Mouse (Mus musculus): ENCODE data around the gene Sult2b1.

The Sult2b1 gene

GRCm38 (mm10) chr7:45750162-45750561 lies 34.3 kb downstream of the Sult2b1 start:
- no peaks in the 10 kb centered on the region for H3K36me3 ChIP-seq (ENCODE audit: insufficient read depth, low read length)
- H3K4me3 ChIP-seq (replicated peaks; ENCODE audit: low read length) = no peak overlapping the region
- TF ChIP-seq NANOG (IDR thresholded peaks at IDR 0.05; ENCODE audit: borderline replicate concordance, low read length) (no peak), POU5F1 (IDR thresholded peaks at IDR 0.05; ENCODE audit: borderline replicate concordance, low read length) (no peak), CTCF (conservative IDR thresholded peaks at IDR 0.05; ENCODE audit: low read length) (no peak)
- no peaks in the 10 kb centered on the region; the same call in 1 of the 2 replicates for H3K27me3 ChIP-seq (ENCODE audit: insufficient read depth, low read length)
- peaks cover 27% of the 10 kb centered on the region for H3K4me1 ChIP-seq (replicated peaks; ENCODE audit: low read depth, low read length)
- H3K9me3 ChIP-seq (ENCODE audit: low read length) = no peaks in the 10 kb centered on the region

DNA sequence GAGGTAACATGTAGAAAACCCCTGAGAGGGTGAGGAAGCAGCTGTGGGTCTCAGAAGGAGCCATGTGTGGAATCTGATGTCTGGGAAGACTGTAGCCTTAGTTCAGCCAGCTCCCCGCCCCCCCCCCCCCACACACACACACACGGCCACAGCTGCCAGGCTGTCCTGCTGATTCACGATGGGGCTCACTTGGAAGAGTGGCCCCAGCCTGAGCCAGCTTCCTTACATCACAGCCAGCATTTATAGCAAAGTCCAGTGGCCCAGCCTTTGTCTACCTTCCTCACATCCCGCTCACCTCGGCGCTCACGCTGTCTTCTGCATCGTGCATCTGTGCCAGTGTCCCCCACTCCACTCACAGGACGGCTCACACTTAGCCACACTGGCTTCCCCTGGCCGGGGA lies 35.1 kb downstream of the Sult2b1 start:
- Histone ChIP-seq H3K4me1 (replicated peaks; ENCODE audit: low read depth, low read length) (peaks cover 27% of the 10 kb centered on the region), H3K9me3 (ENCODE audit: low read length) (no peaks in the 10 kb centered on the region), H3K36me3 (ENCODE audit: insufficient read depth, low read length) (no peaks in the 10 kb centered on the region), H3K4me3 (replicated peaks; ENCODE audit: low read length) (peak overlapping the region; percentile 62), H3K27me3 (ENCODE audit: insufficient read depth, low read length) (no peaks in the 10 kb centered on the region; the same call in 1 of the 2 replicates)
- TF ChIP-seq NANOG (IDR thresholded peaks at IDR 0.05; ENCODE audit: borderline replicate concordance, low read length) (no peak), POU5F1 (IDR thresholded peaks at IDR 0.05; ENCODE audit: borderline replicate concordance, low read length) (no peak), CTCF (conservative IDR thresholded peaks at IDR 0.05; ENCODE audit: low read length) (no peak)

GRCm38 (mm10) chr7:45748110-45748509 lies 36.4 kb downstream of the Sult2b1 start:
- no peaks in the 10 kb centered on the region for H3K36me3 ChIP-seq (ENCODE audit: insufficient read depth, low read length)
- no peak overlapping the region for H3K4me3 ChIP-seq (replicated peaks; ENCODE audit: low read length)
- no peaks in the 10 kb centered on the region for H3K9me3 ChIP-seq (ENCODE audit: low read length)
- TF ChIP-seq CTCF (conservative IDR thresholded peaks at IDR 0.05; ENCODE audit: low read length) = no peak
- TF ChIP-seq POU5F1 (IDR thresholded peaks at IDR 0.05; ENCODE audit: borderline replicate concordance, low read length) = no peak
- no peak for TF ChIP-seq NANOG (IDR thresholded peaks at IDR 0.05; ENCODE audit: borderline replicate concordance, low read length)
- peaks cover 27% of the 10 kb centered on the region for H3K4me1 ChIP-seq (replicated peaks; ENCODE audit: low read depth, low read length)
- H3K27me3 ChIP-seq (ENCODE audit: insufficient read depth, low read length) = no peaks in the 10 kb centered on the region; the same call in 1 of the 2 replicates

DNA sequence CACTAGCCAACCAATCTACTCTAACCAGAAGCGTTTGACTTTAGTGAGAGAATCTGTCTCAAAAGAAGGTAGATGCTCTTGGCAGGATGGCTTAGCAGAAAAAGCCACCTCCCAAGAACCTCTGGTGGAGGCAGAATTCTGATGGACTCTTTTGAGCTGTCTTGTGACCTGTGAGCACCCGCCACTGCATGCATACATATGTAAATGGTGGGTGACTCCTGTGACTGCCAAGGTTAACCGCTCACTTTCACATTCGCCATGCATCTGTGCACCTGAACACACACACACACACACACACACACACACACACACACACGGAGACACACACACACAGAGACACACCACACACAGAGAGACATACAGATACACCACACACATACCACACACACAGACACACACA lies 37.0 kb downstream of the Sult2b1 start:
- no peak; the same call in 1 of the 2 replicates for TF ChIP-seq NANOG (IDR thresholded peaks at IDR 0.05; ENCODE audit: borderline replicate concordance, low read length)
- TF ChIP-seq CTCF (conservative IDR thresholded peaks at IDR 0.05; ENCODE audit: low read length) = no peak
- TF ChIP-seq POU5F1 (IDR thresholded peaks at IDR 0.05; ENCODE audit: borderline replicate concordance, low read length) = no peak
- Histone ChIP-seq H3K36me3 (ENCODE audit: insufficient read depth, low read length) (no peaks in the 10 kb centered on the region), H3K4me3 (replicated peaks; ENCODE audit: low read length) (no peak overlapping the region), H3K27me3 (ENCODE audit: insufficient read depth, low read length) (no peaks in the 10 kb centered on the region; the same call in 1 of the 2 replicates), H3K4me1 (replicated peaks; ENCODE audit: low read depth, low read length) (peaks cover 32% of the 10 kb centered on the region), H3K9me3 (ENCODE audit: low read length) (no peaks in the 10 kb centered on the region)

DNA sequence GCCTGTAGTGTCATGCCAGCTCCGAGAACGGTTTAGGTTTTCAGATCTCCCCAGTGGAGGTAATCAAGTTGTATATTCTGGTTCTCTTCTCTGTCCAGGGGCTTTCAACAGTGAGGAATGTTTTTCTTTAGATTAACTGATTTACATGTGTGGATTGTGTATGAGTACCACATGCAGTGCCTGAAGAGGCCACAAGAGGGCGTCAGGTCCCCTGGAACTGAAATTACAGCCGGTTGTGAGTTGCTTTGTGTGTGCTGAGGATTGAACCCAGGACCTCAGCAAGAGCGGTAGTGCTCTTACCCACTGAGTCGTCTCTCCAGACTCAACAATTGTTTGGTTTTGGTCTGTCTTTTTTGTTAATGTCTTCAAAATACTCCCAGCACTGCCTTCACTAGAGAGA lies 38.0 kb downstream of the Sult2b1 start:
- Histone ChIP-seq H3K27me3 (ENCODE audit: insufficient read depth, low read length) (no peaks in the 10 kb centered on the region; the same call in 1 of the 2 replicates), H3K4me1 (replicated peaks; ENCODE audit: low read depth, low read length) (peaks cover 38% of the 10 kb centered on the region), H3K9me3 (ENCODE audit: low read length) (no peaks in the 10 kb centered on the region), H3K4me3 (replicated peaks; ENCODE audit: low read length) (no peak overlapping the region), H3K36me3 (ENCODE audit: insufficient read depth, low read length) (no peaks in the 10 kb centered on the region)
- no peak for TF ChIP-seq POU5F1 (IDR thresholded peaks at IDR 0.05; ENCODE audit: borderline replicate concordance, low read length)
- TF ChIP-seq CTCF (conservative IDR thresholded peaks at IDR 0.05; ENCODE audit: low read length) = peak; percentile 89
- no peak for TF ChIP-seq NANOG (IDR thresholded peaks at IDR 0.05; ENCODE audit: borderline replicate concordance, low read length)

DNA sequence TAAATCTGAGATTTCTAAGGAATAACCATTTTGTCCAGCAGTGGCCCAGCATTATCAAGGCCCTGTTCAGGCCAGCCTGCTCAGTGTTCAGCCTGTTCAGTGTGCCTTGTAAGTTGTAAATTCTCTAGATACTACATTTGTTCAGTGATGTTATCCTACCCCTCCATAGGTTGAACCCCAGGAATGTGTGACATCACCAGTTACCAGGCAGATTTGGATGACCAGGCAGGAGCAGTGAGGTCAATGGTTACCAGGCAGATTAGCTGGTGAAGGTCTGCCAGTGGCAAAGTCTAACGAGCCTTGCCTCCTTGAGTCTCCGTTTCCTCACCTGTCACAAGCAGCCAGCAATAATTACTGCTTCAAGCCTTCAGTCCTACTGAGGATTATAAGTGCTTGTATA lies 40.1 kb downstream of the Sult2b1 start:
- no peaks in the 10 kb centered on the region for H3K9me3 ChIP-seq (ENCODE audit: low read length)
- no peaks in the 10 kb centered on the region for H3K36me3 ChIP-seq (ENCODE audit: insufficient read depth, low read length)
- H3K4me3 ChIP-seq (replicated peaks; ENCODE audit: low read length) = no peak overlapping the region
- peaks cover 24% of the 10 kb centered on the region for H3K4me1 ChIP-seq (replicated peaks; ENCODE audit: low read depth, low read length)
- H3K27me3 ChIP-seq (ENCODE audit: insufficient read depth, low read length) = no peaks in the 10 kb centered on the region; the same call in 1 of the 2 replicates
- TF ChIP-seq NANOG (IDR thresholded peaks at IDR 0.05; ENCODE audit: borderline replicate concordance, low read length) (no peak), CTCF (conservative IDR thresholded peaks at IDR 0.05; ENCODE audit: low read length) (no peak), POU5F1 (IDR thresholded peaks at IDR 0.05; ENCODE audit: borderline replicate concordance, low read length) (no peak)

DNA sequence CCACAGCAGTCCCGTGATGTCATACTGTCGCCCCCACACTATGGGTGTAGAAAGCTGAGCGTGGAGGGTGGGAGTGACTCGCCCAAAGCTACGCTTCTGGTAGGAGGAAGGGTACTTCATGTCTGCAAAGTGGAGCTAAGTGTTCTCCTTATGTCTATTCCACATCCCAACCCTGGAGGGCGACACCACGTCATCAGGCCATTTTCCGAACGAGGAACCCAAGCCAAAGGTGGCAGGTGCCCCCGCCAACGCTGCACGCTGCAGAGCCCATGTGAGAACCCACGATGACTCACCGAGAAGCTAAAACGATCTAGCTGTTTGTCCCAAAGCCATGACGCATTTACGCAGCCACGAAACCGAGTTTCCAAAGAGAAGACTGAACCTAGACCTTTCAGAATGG lies 42.1 kb downstream of the Sult2b1 start:
- peak overlapping the region; percentile 51 for H3K4me3 ChIP-seq (replicated peaks; ENCODE audit: low read length)
- H3K9me3 ChIP-seq (ENCODE audit: low read length) = no peaks in the 10 kb centered on the region
- TF ChIP-seq CTCF (conservative IDR thresholded peaks at IDR 0.05; ENCODE audit: low read length) (no peak; the same call in 1 of the 2 replicates), NANOG (IDR thresholded peaks at IDR 0.05; ENCODE audit: borderline replicate concordance, low read length) (no peak), POU5F1 (IDR thresholded peaks at IDR 0.05; ENCODE audit: borderline replicate concordance, low read length) (no peak)
- peaks cover 23% of the 10 kb centered on the region for H3K4me1 ChIP-seq (replicated peaks; ENCODE audit: low read depth, low read length)
- H3K36me3 ChIP-seq (ENCODE audit: insufficient read depth, low read length) = no peaks in the 10 kb centered on the region
- H3K27me3 ChIP-seq (ENCODE audit: insufficient read depth, low read length) = no peaks in the 10 kb centered on the region

- Histone ChIP-seq H3K4me3 (replicated peaks; ENCODE audit: low read length) (no peak overlapping the region), H3K36me3 (ENCODE audit: insufficient read depth, low read length) (no peaks in the 10 kb centered on the region), H3K27me3 (ENCODE audit: insufficient read depth, low read length) (no peaks in the 10 kb centered on the region), H3K4me1 (replicated peaks; ENCODE audit: low read depth, low read length) (peaks cover 17% of the 10 kb centered on the region), H3K9me3 (ENCODE audit: low read length) (no peaks in the 10 kb centered on the region)
- TF ChIP-seq NANOG (IDR thresholded peaks at IDR 0.05; ENCODE audit: borderline replicate concordance, low read length) (no peak), POU5F1 (IDR thresholded peaks at IDR 0.05; ENCODE audit: borderline replicate concordance, low read length) (no peak), CTCF (conservative IDR thresholded peaks at IDR 0.05; ENCODE audit: low read length) (no peak)
These were observed 42.7 kb downstream of the Sult2b1 start for GRCm38 (mm10) chr7:45741777-45742176.

DNA sequence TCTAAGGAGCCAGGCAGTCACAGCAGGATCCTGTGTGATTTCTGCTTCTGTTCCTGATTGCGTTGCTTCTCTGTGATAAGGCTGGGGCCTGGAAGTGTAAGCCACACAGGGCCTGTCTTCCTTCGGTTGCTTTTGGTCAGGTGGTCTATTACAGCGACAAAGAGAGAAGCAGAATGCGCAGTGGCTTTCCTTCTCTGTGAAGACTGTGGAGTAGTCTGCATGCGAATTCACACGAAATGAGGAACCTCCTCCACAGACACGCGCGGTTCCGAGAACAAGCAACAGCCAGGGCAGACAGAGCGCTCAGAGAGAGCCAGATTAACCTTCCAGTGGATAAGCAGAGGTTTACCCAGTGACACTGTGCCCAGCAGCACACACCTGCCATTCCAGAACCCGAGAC lies 43.2 kb downstream of the Sult2b1 start:
- Histone ChIP-seq H3K4me3 (replicated peaks; ENCODE audit: low read length) (no peak overlapping the region), H3K36me3 (ENCODE audit: insufficient read depth, low read length) (no peaks in the 10 kb centered on the region), H3K27me3 (ENCODE audit: insufficient read depth, low read length) (no peaks in the 10 kb centered on the region), H3K9me3 (ENCODE audit: low read length) (no peaks in the 10 kb centered on the region), H3K4me1 (replicated peaks; ENCODE audit: low read depth, low read length) (peaks cover 15% of the 10 kb centered on the region)
- TF ChIP-seq POU5F1 (IDR thresholded peaks at IDR 0.05; ENCODE audit: borderline replicate concordance, low read length) (no peak), NANOG (IDR thresholded peaks at IDR 0.05; ENCODE audit: borderline replicate concordance, low read length) (no peak), CTCF (conservative IDR thresholded peaks at IDR 0.05; ENCODE audit: low read length) (no peak)

Data from E14TG2a.4 (cell line).